Mouse (Mus musculus) liver, adult (tissue): Measurements from ENCODE around the gene Stat4.

Experiments used
- GATA4 ChIP-seq: IDR thresholded peaks from 2 replicates; pipeline ENCODE4 v1.6.1; 2014; ENCODE audit warnings: mild to moderate bottlenecking, low read length; ENCODE audit not compliant: insufficient replicate concordance

Gene Stat4

DNA sequence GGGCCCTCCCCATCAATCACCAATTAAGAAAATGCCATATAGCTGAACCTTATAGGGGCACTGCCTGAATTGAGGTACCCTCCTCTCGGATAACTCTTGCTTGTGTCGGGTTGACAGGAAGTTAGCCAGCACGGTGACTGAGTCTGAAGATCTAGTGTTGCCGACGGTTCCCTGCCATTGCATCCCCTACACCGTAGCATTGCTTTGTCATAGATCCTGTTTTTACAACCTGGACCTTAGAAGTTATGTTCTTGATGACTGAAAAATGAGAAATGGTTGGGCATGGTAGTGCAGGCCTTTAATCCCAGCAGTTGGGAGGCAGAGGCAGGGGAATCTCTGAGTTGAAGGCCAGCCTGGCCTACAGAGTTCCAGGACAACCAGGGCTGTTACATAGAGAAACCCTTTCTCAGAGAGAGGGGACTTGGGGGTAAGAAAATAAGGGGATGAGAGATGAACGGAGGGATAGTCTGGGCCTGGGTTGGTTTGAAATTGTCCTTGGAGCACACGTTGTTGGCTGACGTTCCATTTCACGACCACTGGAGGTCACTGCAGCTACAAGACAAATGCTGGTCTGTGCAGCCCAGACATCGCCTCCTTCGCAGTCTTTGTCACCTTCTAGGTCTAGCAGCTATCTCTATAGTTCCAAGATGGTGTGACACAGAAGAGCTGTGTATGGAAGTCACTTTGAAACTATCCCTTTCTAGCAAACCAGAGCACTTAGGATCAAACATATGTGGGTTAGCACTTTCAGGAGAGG, 159.4 kb downstream of the Stat4 start:
- TF ChIP-seq GATA4, result no peak

- TF ChIP-seq GATA4, result no peak
Observed at GRCm38 (mm10) chr1:52147431-52147830, 160.5 kb downstream of the Stat4 start.

- no peak for TF ChIP-seq GATA4
Observed at GRCm38 (mm10) chr1:52148178-52148577, 161.2 kb downstream of the Stat4 start.

DNA sequence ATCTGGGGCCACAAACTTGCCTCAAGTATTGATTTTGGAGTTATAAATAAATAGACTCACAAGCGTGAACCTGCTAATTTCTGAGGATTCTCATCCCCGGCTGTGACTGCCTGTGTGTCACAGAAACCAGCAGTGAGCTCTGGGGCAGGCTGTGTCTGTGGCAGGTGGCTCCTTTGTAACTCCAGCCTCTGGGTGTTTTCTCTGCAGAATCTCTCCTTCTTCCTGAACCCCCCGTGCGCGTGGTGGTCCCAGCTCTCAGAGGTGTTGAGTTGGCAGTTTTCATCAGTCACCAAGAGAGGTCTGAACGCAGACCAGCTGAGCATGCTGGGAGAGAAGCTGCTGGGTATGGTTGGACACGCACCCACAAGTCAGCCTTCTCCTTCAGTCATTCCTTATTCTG, 161.7 kb downstream of the Stat4 start:
- TF ChIP-seq GATA4, result no peak

DNA sequence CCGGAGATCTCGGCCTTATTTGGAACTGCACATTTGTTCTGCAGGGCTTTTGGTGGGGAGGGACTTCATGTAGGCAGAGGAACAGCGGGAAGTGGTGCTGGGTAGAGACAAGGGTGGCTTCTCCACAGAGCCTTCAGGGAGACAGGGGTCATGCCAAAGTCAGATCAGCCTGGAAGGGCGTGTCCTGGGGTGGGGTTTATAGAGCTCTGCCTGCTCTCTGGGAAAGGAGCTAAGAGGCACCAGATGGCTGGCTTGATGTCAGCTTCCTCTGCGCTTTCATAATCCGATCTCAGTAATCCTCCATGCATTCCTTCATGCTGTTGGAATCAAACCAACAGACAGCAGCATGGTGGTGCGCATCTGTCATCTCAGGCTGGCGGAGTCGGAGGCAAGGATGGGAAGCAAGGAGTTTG, 163.0 kb downstream of the Stat4 start:
- no peak for TF ChIP-seq GATA4

GRCm38 (mm10) chr1:52150676-52151075, 163.7 kb downstream of the Stat4 start:
- no peak for TF ChIP-seq GATA4

DNA sequence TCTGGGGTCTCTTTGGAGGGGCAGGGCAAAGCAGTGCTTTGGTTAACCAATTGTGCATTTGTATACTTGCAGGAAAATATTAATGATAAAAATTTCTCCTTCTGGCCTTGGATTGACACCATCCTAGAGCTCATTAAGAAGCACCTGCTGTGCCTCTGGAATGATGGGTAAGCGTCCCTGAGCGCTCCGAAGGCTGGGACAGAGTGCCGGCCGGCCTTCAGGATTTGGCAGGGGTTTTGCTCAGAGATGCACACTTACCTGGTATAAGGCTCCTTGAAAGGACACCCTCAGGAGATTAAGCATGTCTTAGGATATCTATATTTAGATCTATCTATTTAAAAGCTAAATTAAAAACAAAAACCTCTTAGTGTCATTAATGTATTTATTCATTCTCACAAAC, 164.2 kb downstream of the Stat4 start:
- no peak for TF ChIP-seq GATA4

- peak; percentile 60; the same call in 1 of the 2 replicates for TF ChIP-seq GATA4
Observed at GRCm38 (mm10) chr1:52152369-52152768, 165.4 kb downstream of the Stat4 start.

DNA sequence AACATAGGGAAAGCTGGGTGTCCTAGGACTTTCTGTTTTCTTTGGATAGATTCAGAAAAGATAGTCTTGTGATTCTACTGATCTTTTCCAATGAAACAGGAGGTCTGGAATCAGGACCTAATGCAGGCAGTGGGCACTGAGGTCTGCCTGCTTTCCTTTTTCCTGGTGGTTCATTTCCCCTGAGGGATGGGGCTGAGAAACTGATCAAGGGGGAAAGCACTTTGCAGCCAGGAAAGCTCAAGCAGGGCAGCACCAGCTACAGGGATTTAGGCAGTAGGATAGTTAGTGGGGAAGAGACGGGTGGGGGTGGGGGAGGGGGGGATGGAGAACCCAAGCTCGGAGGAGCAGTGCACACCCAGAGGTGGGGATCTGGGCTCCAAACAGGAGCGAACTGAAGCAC, 166.0 kb downstream of the Stat4 start:
- TF ChIP-seq GATA4, result no peak

GRCm38 (mm10) chr1:52154890-52155289, 167.9 kb downstream of the Stat4 start:
- no peak for TF ChIP-seq GATA4

GRCm38 (mm10) chr1:52156351-52156750, 169.4 kb downstream of the Stat4 start:
- no peak for TF ChIP-seq GATA4
